Comparison of ENCODE assay signal across 11 mouse cellular contexts in the genomic region with DNA sequence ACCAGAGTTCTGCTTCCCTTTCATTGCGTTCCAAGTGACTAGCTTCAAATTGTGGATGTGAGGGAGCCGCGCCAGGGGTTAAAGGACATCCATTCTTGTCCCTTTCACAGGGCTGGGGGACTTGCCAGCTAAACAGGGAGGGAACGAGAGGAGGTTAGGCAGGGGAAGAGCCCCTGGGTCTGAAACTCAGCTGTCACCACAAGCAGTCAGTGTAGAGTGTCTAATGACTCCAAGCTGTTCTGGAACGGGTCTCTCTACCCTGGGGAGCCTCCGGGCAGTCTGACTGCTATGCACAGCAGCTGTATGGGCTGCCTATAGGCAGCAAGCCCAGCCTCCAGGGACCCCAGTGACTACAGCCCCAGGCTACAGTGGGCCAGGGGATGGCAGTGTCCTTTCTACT. TPM values are rescaled to one million over a fixed set of nuclear protein-coding genes. Genes with fewer than 3 reads are reported as not detected.
A peak's percentile ranks its signal among the peaks of the same experiment; 100 is the strongest.
DNase-seq lines count a peak whose midpoint lies in the region; ATAC-seq lines count a peak whose summit lies in the region.
"Had no signal": no experiment of that assay in that cellular context is flagged by ENCODE, and none has a peak within 500 bp of the region (broad histone marks: within the 10 kb centered on the region; RNA-seq: fewer than 3 reads in every experiment).

No protein-coding gene starts in this region.

- WGBS in embryonic facial prominence, embryonic 10.5 days = 24% methylated on average over 6 of the region's 6 CpGs
- WGBS in limb, embryonic 11.5 days = 49% methylated on average over 6 of the region's 6 CpGs
- whole genome bisulfite sequencing in midbrain, embryonic 16.5 days = 45% methylated on average over 6 of the region's 6 CpGs

- peak; percentile 20; the same call in 1 of the 2 replicates for ATAC-seq in limb, embryonic 11.5 days (ENCODE audit: insufficient number of reproducible peaks, low FRiP score, low TSS enrichment, low read depth)
- peak; percentile 70 for ATAC-seq in midbrain, embryonic 16.5 days

- intact Hi-C loops in heart, postnatal 25 days (cut with DNase I) = no loop called here

- H3K27me3 ChIP-seq in embryonic facial prominence, embryonic 10.5 days (replicated peaks; ENCODE audit: low read depth, poor library complexity, severe bottlenecking) = no peaks in the 10 kb centered on the region
- H3K27me3 ChIP-seq in limb, embryonic 11.5 days (ENCODE audit: control insufficient read depth, insufficient read depth, low read length) = no peaks in the 10 kb centered on the region
- H3K27me3 ChIP-seq in midbrain, embryonic 16.5 days (ENCODE audit: control insufficient read depth, insufficient read depth, low read depth, low read length) = no peaks in the 10 kb centered on the region

- H3K36me3 ChIP-seq in embryonic facial prominence, embryonic 10.5 days (replicated peaks) = no peaks in the 10 kb centered on the region
- no peaks in the 10 kb centered on the region for H3K36me3 ChIP-seq in limb, embryonic 11.5 days (ENCODE audit: control insufficient read depth, insufficient read depth, low read length)
- H3K36me3 ChIP-seq in midbrain, embryonic 16.5 days (ENCODE audit: control insufficient read depth, insufficient read depth, low read length) = no peaks in the 10 kb centered on the region

- H3K4me2 ChIP-seq in limb, embryonic 11.5 days (ENCODE audit: low read depth, severe bottlenecking) = no peak overlapping the region
- H3K4me2 ChIP-seq in midbrain, embryonic 16.5 days (ENCODE audit: low read length) = no peak overlapping the region

- DNase-seq in heart, postnatal 4 days = peak; percentile 40
- no peak for DNase-seq in heart, postnatal 25 days (ENCODE audit: low spot score)
- DNase-seq in embryonic facial prominence, embryonic 10.5 days (ENCODE audit: low spot score) = peak; percentile 66
- peak; percentile 39 for DNase-seq in limb, embryonic 11.5 days (ENCODE audit: low spot score)
- no peak for DNase-seq in right cerebral cortex, postnatal 14 days
- no peak for DNase-seq in left cerebral cortex, adult 18-20 months (ENCODE audit: low spot score in 2 of 2)
- no peak for DNase-seq in thymus, postnatal 4 days
- DNase-seq: cerebellum, adult 8-10 months had no signal

- H3K9me3 ChIP-seq in embryonic facial prominence, embryonic 10.5 days = no peaks in the 10 kb centered on the region
- no peaks in the 10 kb centered on the region for H3K9me3 ChIP-seq in limb, embryonic 11.5 days (ENCODE audit: control insufficient read depth, low read length)
- H3K9me3 ChIP-seq in midbrain, embryonic 16.5 days (replicated peaks; ENCODE audit: control insufficient read depth, low read length, poor library complexity, severe bottlenecking) = no peaks in the 10 kb centered on the region

- H3K27ac ChIP-seq in embryonic facial prominence, embryonic 10.5 days (replicated peaks) = peak overlapping the region; percentile 72
- H3K27ac ChIP-seq in limb, embryonic 11.5 days (replicated peaks; ENCODE audit: low read depth, low read length) = no peak overlapping the region
- H3K27ac ChIP-seq in midbrain, embryonic 16.5 days (ENCODE audit: low read length) = no peak overlapping the region

- no peak overlapping the region for H3K4me3 ChIP-seq in embryonic facial prominence, embryonic 10.5 days
- no peak overlapping the region for H3K4me3 ChIP-seq in limb, embryonic 11.5 days (ENCODE audit: low read depth, low read length)
- no peak overlapping the region for H3K4me3 ChIP-seq in midbrain, embryonic 16.5 days (ENCODE audit: low read depth, low read length)
- H3K4me3 ChIP-seq: myocyte had no signal

- H3K4me1 ChIP-seq in embryonic facial prominence, embryonic 10.5 days = peaks cover 32% of the 10 kb centered on the region
- 0 out of 2 replicates have a peak, but pooled peaks cover 10% of the 10 kb centered on the region for H3K4me1 ChIP-seq in limb, embryonic 11.5 days (ENCODE audit: control insufficient read depth, insufficient read depth, low read length)
- H3K4me1 ChIP-seq in midbrain, embryonic 16.5 days (ENCODE audit: control insufficient read depth, insufficient read depth, low read length) = no peaks in the 10 kb centered on the region

- no peak overlapping the region for H3K9ac ChIP-seq in limb, embryonic 11.5 days (ENCODE audit: low read length)
- no peak overlapping the region for H3K9ac ChIP-seq in midbrain, embryonic 16.5 days (ENCODE audit: low read depth, low read length)

RNA-seq across cellular contexts. Expression of a gene that starts 38.0 kb away (rescaled TPM):
- total RNA-seq in heart, postnatal 4 days (2021) = 1 to 10 TPM; 1.8 to 2.5 TPM
- total RNA-seq in heart, postnatal 25 days (2021) = under 1 TPM; 0.78 to 0.86 TPM
- 6.0 and 6.1 TPM in 2 replicates for polyA plus RNA-seq in embryonic facial prominence, embryonic 10.5 days (2016; fragmentation: Nextera tagmentation; extraction: Ambion mirVana)
- 1.0 and 1.3 TPM in 2 replicates for polyA plus RNA-seq in limb, embryonic 11.5 days (2014; fragmentation: Nextera tagmentation; extraction: Ambion mirVana)
- 1.2 and 1.5 TPM in 2 replicates for polyA plus RNA-seq in midbrain, embryonic 16.5 days (2015; fragmentation: Nextera tagmentation; extraction: Ambion mirVana)
- 1 to 10 TPM; 2.1 to 2.2 TPM for total RNA-seq in left cerebral cortex, adult 18-20 months (2021)
- total RNA-seq: CH12.LX had no signal

Comparison
In these comparisons a context has a peak if more than half of its experiments do, and no peak if none do; other contexts are left out.
1. DNase-seq: peak in heart, postnatal 4 days (single experiment), embryonic facial prominence, embryonic 10.5 days (single experiment) and limb, embryonic 11.5 days (single experiment); none in heart, postnatal 25 days (single experiment), right cerebral cortex, postnatal 14 days (single experiment), left cerebral cortex, adult 18-20 months (0 of 2) and thymus, postnatal 4 days (single experiment).